ENCODE assay signal across 16 mouse cellular contexts in the genomic region with DNA sequence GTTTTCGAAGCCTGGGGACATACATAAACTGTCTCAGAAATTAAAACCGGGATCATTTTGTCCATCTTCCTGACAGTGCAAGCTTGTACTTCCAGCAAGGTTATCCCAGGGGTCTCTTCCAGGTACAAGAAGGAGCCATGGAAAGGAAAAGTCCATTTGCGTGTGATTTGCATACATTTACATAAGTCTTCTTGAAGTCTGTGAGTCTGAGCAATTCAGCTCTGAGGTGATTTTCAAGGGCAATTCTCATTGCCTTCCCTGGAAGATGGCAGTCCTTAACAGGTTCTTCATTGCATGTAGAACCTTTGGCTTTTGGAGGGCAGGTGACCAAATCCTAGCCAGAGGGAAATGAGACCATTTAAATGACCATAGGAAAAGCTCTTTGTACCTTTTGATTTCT.
"Had no signal": no experiment of that assay in that cellular context is flagged by ENCODE, and none has a peak within 500 bp of the region (broad histone marks: within the 10 kb centered on the region; RNA-seq: fewer than 3 reads in every experiment).

No protein-coding gene starts in this region.

- H3K4me1 ChIP-seq: kidney, embryonic 15.5 days; liver, embryonic 13.5 days; midbrain, embryonic 12.5 days; neural tube, embryonic 12.5 days had no signal

- H3K4me3 ChIP-seq: kidney, embryonic 15.5 days; left cerebral cortex, adult 2 months; liver, embryonic 13.5 days; midbrain, embryonic 12.5 days; neural tube, embryonic 12.5 days had no signal

- H3K9me3 ChIP-seq: kidney, embryonic 15.5 days; liver, embryonic 13.5 days; midbrain, embryonic 12.5 days; neural tube, embryonic 12.5 days had no signal

- H3K27me3 ChIP-seq: kidney, embryonic 15.5 days; liver, embryonic 13.5 days; midbrain, embryonic 12.5 days; neural tube, embryonic 12.5 days had no signal

- ATAC-seq: intestine, postnatal 0 days; midbrain, embryonic 16.5 days had no signal

- DNase-seq: kidney, adult 8-10 months; kidney, postnatal 10 days; kidney, postnatal 36 days; layer of hippocampus, postnatal 36 days; liver, embryonic 13.5 days; lung, adult 2 months; lung, postnatal 14 days; lung, postnatal 4 days; thymus, adult 2 months; thymus, postnatal 36 days had no signal

- H3K9ac ChIP-seq: kidney, embryonic 15.5 days; liver, embryonic 13.5 days; midbrain, embryonic 12.5 days; neural tube, embryonic 12.5 days had no signal

- H3K36me3 ChIP-seq: kidney, embryonic 15.5 days; liver, embryonic 13.5 days; midbrain, embryonic 12.5 days; neural tube, embryonic 12.5 days had no signal

- H3K4me2 ChIP-seq: kidney, embryonic 15.5 days; liver, embryonic 13.5 days; midbrain, embryonic 12.5 days; neural tube, embryonic 12.5 days had no signal

- H3K27ac ChIP-seq: kidney, embryonic 15.5 days; left cerebral cortex, adult 2 months; liver, embryonic 13.5 days; midbrain, embryonic 12.5 days; neural tube, embryonic 12.5 days had no signal
